Mouse (Mus musculus): ENCODE data around the gene Stpg3. TPM values are rescaled to one million over a fixed set of nuclear protein-coding genes. Genes with fewer than 3 reads are reported as not detected.

Gene Stpg3
- polyA plus RNA-seq, 1 experiment = 0.12 TPM

GRCm38 (mm10) chr2:25241438-25241775 lies 27.0 kb upstream of the Stpg3 start:
- H3K27ac ChIP-seq (ENCODE audit: control insufficient read depth, insufficient read depth, low read length) = no peak overlapping the region
- no peaks in the 10 kb centered on the region for H3K36me3 ChIP-seq (ENCODE audit: control insufficient read depth, insufficient read depth, low read length)
- TF ChIP-seq CTCF (IDR thresholded peaks at IDR 0.05; ENCODE audit: borderline replicate concordance, control insufficient read depth, extremely low read depth, insufficient read depth, low read length, poor library complexity) (no peak), POLR2A (IDR thresholded peaks at IDR 0.05; ENCODE audit: control insufficient read depth, extremely low read depth, insufficient read depth, low read length, poor library complexity) (no peak)
- H3K4me3 ChIP-seq (ENCODE audit: control insufficient read depth, insufficient read depth, low read length) = no peak overlapping the region
- peaks cover 20% of the 10 kb centered on the region for H3K4me1 ChIP-seq (replicated peaks; ENCODE audit: control insufficient read depth, insufficient read depth, low read length)
- 34% methylated on average over 6 of the region's 6 CpGs for WGBS
- H3K27me3 ChIP-seq (ENCODE audit: control insufficient read depth, insufficient read depth, low read length) = peaks cover 12% of the 10 kb centered on the region
- no peak for DNase-seq

GRCm38 (mm10) chr2:25240723-25241437 lies 26.4 kb upstream of the Stpg3 start:
- no peaks in the 10 kb centered on the region for H3K36me3 ChIP-seq (ENCODE audit: control insufficient read depth, insufficient read depth, low read length)
- H3K4me1 ChIP-seq (replicated peaks; ENCODE audit: control insufficient read depth, insufficient read depth, low read length) = peaks cover 20% of the 10 kb centered on the region
- 3% methylated on average over 29 of the region's 29 CpGs for WGBS
- TF ChIP-seq CTCF (IDR thresholded peaks at IDR 0.05; ENCODE audit: borderline replicate concordance, control insufficient read depth, extremely low read depth, insufficient read depth, low read length, poor library complexity) = no peak
- 0 out of 2 replicates have a peak, but pooled peaks have one; percentile 18 for TF ChIP-seq POLR2A (IDR thresholded peaks at IDR 0.05; ENCODE audit: control insufficient read depth, extremely low read depth, insufficient read depth, low read length, poor library complexity)
- H3K4me3 ChIP-seq (ENCODE audit: control insufficient read depth, insufficient read depth, low read length) = peak overlapping the region; percentile 52
- H3K27ac ChIP-seq (ENCODE audit: control insufficient read depth, insufficient read depth, low read length) = no peak overlapping the region
- H3K27me3 ChIP-seq (ENCODE audit: control insufficient read depth, insufficient read depth, low read length) = peaks cover 12% of the 10 kb centered on the region
- peak; percentile 42 for DNase-seq

DNA sequence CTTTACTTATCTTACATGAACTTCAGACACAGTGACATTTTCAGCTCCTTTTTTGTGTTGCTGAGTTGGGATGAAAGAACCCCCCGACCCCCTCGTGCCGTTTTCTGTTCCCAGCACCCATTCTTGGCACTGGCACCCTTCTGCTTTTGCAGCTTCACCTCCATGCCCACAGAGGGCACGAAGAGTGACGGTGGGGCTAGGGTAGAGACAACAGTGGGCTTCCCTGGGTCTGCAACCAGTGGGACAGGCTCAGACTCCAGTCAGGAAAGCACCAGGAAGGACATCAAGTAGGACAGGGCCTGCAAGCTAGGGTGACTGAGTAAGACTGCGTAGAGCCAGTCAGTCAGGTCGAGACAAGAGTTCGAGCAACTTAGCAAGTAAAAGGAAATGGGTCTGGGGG lies 25.9 kb upstream of the Stpg3 start:
- TF ChIP-seq POLR2A (IDR thresholded peaks at IDR 0.05; ENCODE audit: control insufficient read depth, extremely low read depth, insufficient read depth, low read length, poor library complexity) = no peak
- TF ChIP-seq CTCF (IDR thresholded peaks at IDR 0.05; ENCODE audit: borderline replicate concordance, control insufficient read depth, extremely low read depth, insufficient read depth, low read length, poor library complexity) = no peak
- DNase-seq = no peak
- WGBS = 73% methylated on average over 8 of the region's 8 CpGs
- Histone ChIP-seq H3K4me1 (replicated peaks; ENCODE audit: control insufficient read depth, insufficient read depth, low read length) (peaks cover 20% of the 10 kb centered on the region), H3K36me3 (ENCODE audit: control insufficient read depth, insufficient read depth, low read length) (no peaks in the 10 kb centered on the region), H3K27ac (ENCODE audit: control insufficient read depth, insufficient read depth, low read length) (no peak overlapping the region), H3K4me3 (ENCODE audit: control insufficient read depth, insufficient read depth, low read length) (no peak overlapping the region), H3K27me3 (ENCODE audit: control insufficient read depth, insufficient read depth, low read length) (peaks cover 12% of the 10 kb centered on the region)

- no peak for TF ChIP-seq POLR2A (IDR thresholded peaks at IDR 0.05; ENCODE audit: control insufficient read depth, extremely low read depth, insufficient read depth, low read length, poor library complexity)
- no peak for TF ChIP-seq CTCF (IDR thresholded peaks at IDR 0.05; ENCODE audit: borderline replicate concordance, control insufficient read depth, extremely low read depth, insufficient read depth, low read length, poor library complexity)
- Histone ChIP-seq H3K4me1 (replicated peaks; ENCODE audit: control insufficient read depth, insufficient read depth, low read length) (peaks cover 20% of the 10 kb centered on the region), H3K4me3 (ENCODE audit: control insufficient read depth, insufficient read depth, low read length) (no peak overlapping the region), H3K36me3 (ENCODE audit: control insufficient read depth, insufficient read depth, low read length) (no peaks in the 10 kb centered on the region), H3K27ac (ENCODE audit: control insufficient read depth, insufficient read depth, low read length) (no peak overlapping the region), H3K27me3 (ENCODE audit: control insufficient read depth, insufficient read depth, low read length) (peaks cover 12% of the 10 kb centered on the region)
- WGBS = 90% methylated on average over 3 of the region's 3 CpGs
- no peak for DNase-seq
Measured at GRCm38 (mm10) chr2:25239766-25240165, 25.3 kb upstream of the Stpg3 start.

GRCm38 (mm10) chr2:25238106-25238505 lies 23.7 kb upstream of the Stpg3 start:
- no peak for DNase-seq
- Histone ChIP-seq H3K27me3 (ENCODE audit: control insufficient read depth, insufficient read depth, low read length) (peaks cover 12% of the 10 kb centered on the region), H3K4me1 (replicated peaks; ENCODE audit: control insufficient read depth, insufficient read depth, low read length) (peaks cover 20% of the 10 kb centered on the region), H3K27ac (ENCODE audit: control insufficient read depth, insufficient read depth, low read length) (no peak overlapping the region), H3K36me3 (ENCODE audit: control insufficient read depth, insufficient read depth, low read length) (no peaks in the 10 kb centered on the region), H3K4me3 (ENCODE audit: control insufficient read depth, insufficient read depth, low read length) (no peak overlapping the region)
- TF ChIP-seq POLR2A (IDR thresholded peaks at IDR 0.05; ENCODE audit: control insufficient read depth, extremely low read depth, insufficient read depth, low read length, poor library complexity) = no peak
- no peak for TF ChIP-seq CTCF (IDR thresholded peaks at IDR 0.05; ENCODE audit: borderline replicate concordance, control insufficient read depth, extremely low read depth, insufficient read depth, low read length, poor library complexity)

GRCm38 (mm10) chr2:25237522-25237921 lies 23.1 kb upstream of the Stpg3 start:
- Histone ChIP-seq H3K36me3 (ENCODE audit: control insufficient read depth, insufficient read depth, low read length) (no peaks in the 10 kb centered on the region), H3K27me3 (ENCODE audit: control insufficient read depth, insufficient read depth, low read length) (peaks cover 10% of the 10 kb centered on the region), H3K4me1 (replicated peaks; ENCODE audit: control insufficient read depth, insufficient read depth, low read length) (peaks cover 20% of the 10 kb centered on the region), H3K27ac (ENCODE audit: control insufficient read depth, insufficient read depth, low read length) (no peak overlapping the region), H3K4me3 (ENCODE audit: control insufficient read depth, insufficient read depth, low read length) (no peak overlapping the region)
- TF ChIP-seq POLR2A (IDR thresholded peaks at IDR 0.05; ENCODE audit: control insufficient read depth, extremely low read depth, insufficient read depth, low read length, poor library complexity) (no peak), CTCF (IDR thresholded peaks at IDR 0.05; ENCODE audit: borderline replicate concordance, control insufficient read depth, extremely low read depth, insufficient read depth, low read length, poor library complexity) (no peak)
- no peak for DNase-seq
- 79% methylated on average over 4 of the region's 4 CpGs for WGBS

All from thymus, adult 2 months (tissue).